Mouse (Mus musculus) olfactory bulb, adult 2 months (tissue): ENCODE data around the gene Asb2.

Experiments
- CTCF ChIP-seq: fragments of 200-500 bp; IDR thresholded peaks from 2 replicates; pipeline ENCODE4 v1.5.1; 2012; ENCODE audit warnings: low read depth, mild to moderate bottlenecking, low read length, moderate library complexity; ENCODE audit not compliant: insufficient read depth
- POLR2A ChIP-seq: fragments of 200-500 bp; IDR thresholded peaks from 2 replicates; pipeline ENCODE4 v1.6.1; 2012; ENCODE audit warnings: mild to moderate bottlenecking, low read depth, low read length, moderate library complexity; ENCODE audit not compliant: insufficient read depth

DNA sequence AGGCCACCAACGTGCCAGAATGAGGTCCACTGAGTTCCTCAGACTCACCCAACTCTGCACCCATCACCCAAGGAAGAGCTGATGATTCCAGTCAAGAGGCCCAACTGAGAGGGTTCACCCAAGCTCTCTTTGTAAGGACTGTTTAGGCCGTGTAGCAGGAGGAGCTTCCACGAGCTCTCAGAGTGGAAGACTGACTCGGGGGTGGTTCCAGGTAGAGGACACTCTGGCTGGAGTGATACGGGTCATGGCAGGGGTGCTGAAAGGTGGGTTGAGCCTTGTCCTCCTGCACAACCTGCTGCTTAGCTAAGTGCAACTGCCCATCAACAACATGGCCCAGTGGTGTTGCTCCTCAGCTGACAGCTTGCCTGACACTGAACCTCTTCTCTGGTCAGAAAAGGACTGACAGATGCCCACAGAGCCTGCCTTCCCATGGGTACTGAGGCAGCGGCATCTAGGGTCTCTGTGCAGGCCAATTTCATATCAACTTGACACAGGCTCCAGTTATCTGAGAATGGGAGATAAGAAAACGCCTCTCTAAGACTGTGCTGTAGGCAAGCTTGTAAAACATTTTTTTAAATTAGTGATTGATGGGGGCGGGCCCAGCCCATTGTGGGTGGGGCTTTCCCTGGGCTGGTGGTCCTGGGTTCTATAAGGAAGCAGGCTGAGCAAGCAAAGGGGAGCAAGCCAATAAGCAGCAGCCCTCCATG lies 17.9 kb upstream of the Asb2 start:
- no peak for TF ChIP-seq CTCF
- no peak for TF ChIP-seq POLR2A
